Mouse (Mus musculus) lung, postnatal 14 days (tissue): ENCODE results near the gene Olfr424.

Experiments
- DNase-seq: peaks from one replicate; pipeline ENCODE4 v3.0.0; 2021

Gene Olfr424

GRCm38 (mm10) chr1:174131217-174131616 lies at the start of gene Olfr424:
Olfr424 (plus strand) TSS chr1:174131517.
- DNase-seq, result no peak

DNA sequence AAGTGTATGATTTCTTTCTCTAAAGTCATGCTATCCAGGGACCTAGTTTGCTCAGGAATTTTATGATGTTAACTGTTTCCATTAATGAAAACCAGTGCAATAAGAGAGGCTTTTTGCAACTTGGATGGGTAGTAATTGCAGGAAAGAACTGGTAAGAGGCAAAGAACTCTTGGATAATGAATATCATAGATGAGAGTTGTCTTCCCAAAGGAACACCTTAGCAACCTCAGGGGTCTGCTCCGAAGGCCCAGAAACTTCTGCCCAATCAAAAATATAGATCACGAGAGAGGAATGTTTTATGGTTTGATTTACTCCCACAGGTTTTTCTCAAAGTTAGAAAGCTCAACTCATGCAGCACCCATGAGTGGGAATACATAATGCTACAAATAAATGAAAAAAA lies 47.3 kb upstream of the Olfr424 start, which contains the start of gene Olfr429:
TSS of gene Olfr429 (plus strand) at position 301 of the 400 bp plus-strand sequence.
- no peak for DNase-seq

DNA sequence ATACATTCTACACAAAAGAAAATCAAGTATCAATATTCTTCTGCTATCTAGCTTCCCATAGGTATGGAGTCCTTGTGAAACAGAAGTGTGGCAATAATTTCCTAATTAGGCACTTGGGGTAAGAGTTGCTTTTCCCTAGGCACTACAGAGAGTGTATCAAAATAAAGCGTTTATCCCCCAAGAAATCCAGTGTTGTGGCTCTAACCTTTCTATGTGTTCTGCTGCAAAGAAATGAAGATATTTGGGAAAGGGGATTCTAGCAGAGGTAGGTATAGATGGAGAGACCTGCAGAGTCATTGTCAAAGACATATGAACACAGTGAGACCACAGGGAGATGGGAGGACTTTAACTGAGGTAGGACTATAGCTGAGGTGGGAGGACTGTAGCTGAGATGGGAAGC lies 34.7 kb upstream of the Olfr424 start, which contains the start of gene Olfr427:
TSS of gene Olfr427 (plus strand) at position 301 of the 400 bp plus-strand sequence.
- DNase-seq, result no peak

GRCm38 (mm10) chr1:174103735-174104134 lies 27.6 kb upstream of the Olfr424 start:
- DNase-seq, result no peak

GRCm38 (mm10) chr1:174121062-174121461 lies 10.3 kb upstream of the Olfr424 start, which contains the start of gene Olfr231:
Olfr231 (minus strand) TSS chr1:174121162.
- DNase-seq, result no peak

DNA sequence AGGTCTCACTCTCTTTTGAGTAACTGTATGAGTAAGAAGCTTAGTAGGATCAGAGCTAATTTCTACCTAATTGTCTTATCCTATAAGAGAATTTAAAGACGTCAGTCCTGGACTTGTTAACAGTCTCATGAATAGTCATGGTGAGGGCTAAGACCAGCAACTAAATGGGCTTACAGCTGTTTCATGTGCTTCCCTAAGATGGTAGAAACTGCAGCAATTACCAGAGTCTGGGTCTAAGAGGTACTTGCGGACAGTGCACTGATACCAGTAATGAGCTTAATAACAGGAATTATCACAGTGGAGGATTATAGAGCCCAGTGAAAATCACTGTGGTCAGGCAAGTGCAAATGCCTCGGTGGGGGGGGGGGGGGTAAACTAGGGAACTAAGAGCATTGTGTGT lies 682 bp downstream of the Olfr424 start:
- DNase-seq, result no peak

- no peak for DNase-seq
These were observed 10.1 kb downstream of the Olfr424 start for GRCm38 (mm10) chr1:174141384-174141783.

DNA sequence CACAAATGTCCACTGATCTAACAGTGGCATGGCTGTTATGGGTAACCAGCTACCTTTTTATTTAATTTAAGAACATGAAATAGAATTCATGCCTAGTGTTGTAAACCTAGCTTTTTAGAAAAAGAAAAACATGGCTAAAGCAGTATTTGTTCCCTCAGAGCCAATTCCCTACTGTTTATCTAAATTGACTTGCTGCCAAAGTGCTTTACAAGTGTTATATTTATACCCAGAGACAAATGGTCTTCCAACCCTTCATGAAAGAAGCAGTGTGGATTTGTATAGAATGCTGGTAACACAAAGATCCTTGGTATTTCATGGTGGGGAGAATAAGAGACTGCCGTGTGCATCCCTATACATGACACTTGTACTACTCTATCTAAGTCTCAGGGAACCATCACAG lies 15.4 kb downstream of the Olfr424 start:
- DNase-seq, result no peak

GRCm38 (mm10) chr1:174149289-174149688 lies 18.0 kb downstream of the Olfr424 start:
- DNase-seq, result no peak

GRCm38 (mm10) chr1:174155333-174155732 lies 24.0 kb downstream of the Olfr424 start, which contains the start of gene Olfr420:
Olfr420 (plus strand) TSS chr1:174155633.
- DNase-seq, result no peak

DNA sequence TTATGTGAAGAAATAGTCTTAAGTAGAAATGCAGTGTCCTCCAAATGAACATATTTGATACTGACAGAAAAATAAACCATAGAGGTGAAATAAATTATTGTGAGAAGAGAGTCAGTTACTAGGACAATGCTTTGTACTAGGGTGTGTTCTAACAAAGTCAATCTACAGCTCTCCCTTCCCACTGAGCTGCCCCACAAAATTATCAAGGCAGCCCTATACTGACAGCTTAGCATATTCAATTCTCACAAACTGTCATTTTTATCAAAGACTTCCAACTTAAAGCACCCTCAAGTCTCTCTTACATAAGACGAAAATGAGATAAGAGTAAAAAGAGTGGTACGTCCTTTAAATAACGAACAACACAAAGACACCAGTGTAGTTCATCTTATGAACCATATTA lies 26.3 kb downstream of the Olfr424 start:
- DNase-seq, result no peak

DNA sequence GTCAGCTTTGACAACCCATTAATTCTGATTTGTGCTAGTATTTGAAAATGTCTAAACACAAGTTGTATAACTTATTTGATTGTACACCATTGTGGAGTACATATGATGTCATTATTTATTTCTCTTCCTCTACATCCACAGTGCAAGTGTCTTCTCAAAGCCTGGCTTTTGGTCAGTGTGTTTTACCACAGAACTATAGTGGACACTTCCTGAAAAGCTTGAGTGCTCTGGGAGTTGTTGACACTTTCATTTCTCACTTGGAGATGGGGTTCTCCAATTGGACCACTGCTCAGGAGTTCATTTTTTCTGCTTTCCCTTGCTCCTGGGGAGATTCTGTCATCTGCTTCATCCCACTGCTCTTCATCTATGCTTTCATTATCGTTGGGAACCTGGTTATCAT lies 27.2 kb downstream of the Olfr424 start:
- no peak for DNase-seq

DNA sequence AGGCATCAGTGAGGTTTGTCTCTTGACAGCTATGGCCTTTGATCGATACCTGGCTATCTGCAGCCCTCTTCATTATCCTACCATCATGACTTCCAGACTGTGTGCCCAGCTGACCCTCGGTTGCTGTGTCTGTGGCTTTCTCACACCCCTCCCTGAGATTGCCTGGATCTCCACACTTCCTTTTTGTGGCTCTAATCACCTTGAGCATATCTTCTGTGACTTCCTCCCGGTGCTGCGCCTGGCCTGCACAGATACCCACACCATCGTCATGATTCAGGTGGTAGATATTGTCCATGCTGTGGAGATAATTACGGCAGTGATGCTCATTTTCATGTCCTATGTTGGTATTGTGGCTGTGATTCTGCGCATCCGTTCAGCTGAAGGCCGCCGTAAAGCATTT lies 27.8 kb downstream of the Olfr424 start:
- no peak for DNase-seq

GRCm38 (mm10) chr1:174169024-174169423 lies 37.7 kb downstream of the Olfr424 start:
- no peak for DNase-seq

DNA sequence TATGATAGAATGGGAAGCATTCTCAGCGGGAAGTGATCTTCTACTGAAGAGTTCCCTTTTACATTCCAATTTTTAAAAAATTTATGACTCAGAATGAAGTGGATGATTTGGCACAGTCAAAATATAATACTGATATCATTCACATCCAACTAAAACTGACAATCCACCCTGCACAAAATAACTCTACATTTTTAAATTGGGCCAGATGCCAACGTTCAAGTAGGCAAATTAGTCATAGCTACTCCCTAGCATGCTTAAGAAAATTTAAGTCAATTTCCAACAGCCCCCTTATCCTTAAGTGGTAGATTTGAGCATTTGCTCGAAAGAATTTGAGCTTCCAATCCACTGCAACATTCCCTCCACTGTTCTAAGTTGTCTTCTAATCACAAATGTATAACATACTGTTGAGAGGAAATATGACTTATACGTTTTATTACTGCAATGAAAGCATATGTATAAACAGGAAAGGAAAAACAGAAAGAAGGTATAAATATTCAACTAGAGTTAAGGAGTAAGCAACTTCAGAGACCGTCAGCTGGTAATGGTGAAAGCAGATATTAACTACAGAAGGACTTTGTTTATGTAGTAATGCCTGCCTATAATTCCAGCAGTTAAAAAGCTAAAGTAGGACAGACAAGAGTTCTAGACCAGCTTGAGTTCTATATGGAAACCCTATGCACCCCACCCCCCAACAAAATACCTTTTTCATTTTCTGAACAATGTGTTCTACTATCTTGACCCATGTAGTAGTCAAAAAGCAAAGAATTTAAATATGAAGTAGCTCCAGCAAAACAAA lies 39.6 kb downstream of the Olfr424 start:
- DNase-seq, result no peak

DNA sequence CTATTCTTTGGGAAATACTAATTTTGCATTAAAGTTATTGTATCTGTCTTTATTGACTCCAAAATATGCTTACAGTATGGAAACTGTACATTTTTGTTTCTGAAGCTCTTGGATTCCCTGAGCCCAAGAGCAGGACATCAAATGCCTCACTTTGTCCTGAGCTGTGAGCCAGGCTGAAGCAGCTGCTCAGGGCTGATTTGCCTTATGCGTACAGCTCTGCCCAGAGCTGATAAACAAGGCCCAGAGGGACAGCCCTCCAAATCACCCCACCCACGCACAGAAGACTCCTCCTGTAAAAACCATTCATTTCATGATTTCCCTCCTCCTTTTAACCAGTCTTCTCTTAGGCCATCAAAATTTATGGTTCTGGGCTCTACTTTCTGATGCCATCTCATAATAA lies 40.2 kb downstream of the Olfr424 start:
- no peak for DNase-seq

DNA sequence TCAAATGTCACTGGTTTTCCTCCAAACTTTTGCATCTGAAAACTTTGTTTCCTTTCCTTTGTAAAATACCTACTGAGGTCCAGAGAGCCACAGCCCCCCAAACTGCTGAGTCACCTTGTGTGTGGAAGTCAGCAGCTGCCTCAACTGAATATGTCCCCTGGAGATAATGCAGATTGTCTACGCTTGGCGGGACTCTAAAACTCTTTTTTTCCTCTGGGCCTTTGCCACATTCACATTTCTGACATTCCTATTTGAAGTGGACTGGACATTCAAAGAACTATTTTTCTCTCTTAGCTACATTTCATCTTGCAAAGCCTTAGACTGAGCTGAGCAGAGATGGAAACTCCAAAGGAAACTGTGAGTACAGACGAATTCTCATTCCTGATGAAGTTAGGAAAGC lies 41.3 kb downstream of the Olfr424 start, which contains the start of gene Spta1:
TSS of gene Spta1 (plus strand) at position 172 of the 400 bp plus-strand sequence.
- no peak for DNase-seq
